Mouse (Mus musculus) kidney, postnatal 0 days (tissue): ENCODE measurements at regions not wholly inside any gene's neighbourhood (a gene's known extent, or its start where the extent isn't known, plus 50 kb on each side); places are given as distances from the start of the nearest gene placed in this dataset.

Source experiments
- ATAC-seq: fragments of 200-750 bp; cut with Nextera tagmentation; replicated peaks from 2 replicates; pipeline ENCODE4 v1.8.0; 2017; ENCODE audit warnings: low read depth, moderate number of reproducible peaks, moderate TSS enrichment, moderate library complexity; ENCODE audit not compliant: low FRiP score
- DNase-seq: peaks from one replicate; pipeline ENCODE4 v3.0.0-alpha.2; 2016; ENCODE audit warnings: low spot score
- H3K27ac ChIP-seq: fragments of 300-500 bp; sonication (generic); 2 replicates; pipeline ENCODE4 v1.5.1; 2014; ENCODE audit warnings: mild to moderate bottlenecking
- H3K27me3 ChIP-seq: fragments of 300-500 bp; sonication (generic); 2 replicates; pipeline ENCODE4 v1.6.1; 2014; ENCODE audit warnings: low read length, mixed read lengths; ENCODE audit not compliant: insufficient read depth
- H3K36me3 ChIP-seq: fragments of 300-500 bp; sonication (generic); 2 replicates; pipeline ENCODE4 v1.6.1; 2014; ENCODE audit warnings: low read length, mixed read lengths; ENCODE audit not compliant: insufficient read depth
- H3K4me1 ChIP-seq: fragments of 300-500 bp; sonication (generic); replicated peaks from 2 replicates; pipeline ENCODE4 v1.6.1; 2014; ENCODE audit warnings: antibody characterized with exemption, low read length, mixed read lengths; ENCODE audit not compliant: insufficient read depth
- H3K4me2 ChIP-seq: fragments of 300-500 bp; sonication (generic); 2 replicates; pipeline ENCODE4 v1.6.1; 2014; ENCODE audit warnings: mild to moderate bottlenecking, low read length, moderate library complexity, mixed read lengths
- H3K4me3 ChIP-seq: fragments of 300-500 bp; sonication (generic); replicated peaks from 2 replicates; pipeline ENCODE4 v1.5.1; 2014; ENCODE audit warnings: low read depth, low read length
- H3K9ac ChIP-seq: fragments of 300-500 bp; sonication (generic); 2 replicates; pipeline ENCODE4 v1.6.1; 2014; ENCODE audit warnings: low read depth, low read length
- H3K9me3 ChIP-seq: fragments of 300-500 bp; sonication (generic); replicated peaks from 2 replicates; pipeline ENCODE4 v1.6.1; 2016; ENCODE audit warnings: low read length, inconsistent platforms, mixed read lengths
- CTCF ChIP-seq: IDR thresholded peaks from 2 replicates; pipeline ENCODE4 v1.5.1; 2016; ENCODE audit warnings: antibody characterized with exemption, low read depth, mild to moderate bottlenecking, moderate library complexity
- WGBS: fragments of 180-500 bp; shearing (Covaris S2); extraction: QIAGEN DNeasy Blood & Tissue Kit; methylation state at CpG from one replicate; pipeline ENCODE4 v1.1.7; 2014; 5-methylcytosine and 5-hydroxymethylcytosine counted together

GRCm38 (mm10) chr14:62035416-62035815 lies 257.0 kb upstream of the Rnaseh2b start:
- Histone ChIP-seq H3K27ac (no peak overlapping the region), H3K9me3 (no peaks in the 10 kb centered on the region), H3K4me3 (no peak overlapping the region), H3K4me1 (no peaks in the 10 kb centered on the region), H3K36me3 (no peaks in the 10 kb centered on the region), H3K9ac (no peak overlapping the region), H3K4me2 (no peak overlapping the region), H3K27me3 (no peaks in the 10 kb centered on the region)
- TF ChIP-seq CTCF = no peak
- 89% methylated on average over 3 of the region's 3 CpGs for WGBS
- ATAC-seq (no peak), DNase-seq (no peak)

GRCm38 (mm10) chr14:62037514-62037913 lies 254.9 kb upstream of the Rnaseh2b start:
- Histone ChIP-seq H3K9me3 (no peaks in the 10 kb centered on the region), H3K27me3 (no peaks in the 10 kb centered on the region), H3K9ac (no peak overlapping the region), H3K4me2 (no peak overlapping the region), H3K4me3 (no peak overlapping the region), H3K27ac (no peak overlapping the region), H3K4me1 (no peaks in the 10 kb centered on the region), H3K36me3 (no peaks in the 10 kb centered on the region)
- WGBS = 75% methylated on average over 1 of the region's 1 CpGs
- no peak for ATAC-seq
- no peak for TF ChIP-seq CTCF
- no peak for DNase-seq

GRCm38 (mm10) chr14:62037917-62038316 lies 254.5 kb upstream of the Rnaseh2b start:
- Histone ChIP-seq H3K9me3 (no peaks in the 10 kb centered on the region), H3K27ac (no peak overlapping the region), H3K4me1 (no peaks in the 10 kb centered on the region), H3K9ac (no peak overlapping the region), H3K4me3 (no peak overlapping the region), H3K36me3 (no peaks in the 10 kb centered on the region), H3K27me3 (no peaks in the 10 kb centered on the region), H3K4me2 (no peak overlapping the region)
- WGBS = 86% methylated on average over 5 of the region's 5 CpGs
- ATAC-seq = no peak
- DNase-seq = no peak
- TF ChIP-seq CTCF = no peak

DNA sequence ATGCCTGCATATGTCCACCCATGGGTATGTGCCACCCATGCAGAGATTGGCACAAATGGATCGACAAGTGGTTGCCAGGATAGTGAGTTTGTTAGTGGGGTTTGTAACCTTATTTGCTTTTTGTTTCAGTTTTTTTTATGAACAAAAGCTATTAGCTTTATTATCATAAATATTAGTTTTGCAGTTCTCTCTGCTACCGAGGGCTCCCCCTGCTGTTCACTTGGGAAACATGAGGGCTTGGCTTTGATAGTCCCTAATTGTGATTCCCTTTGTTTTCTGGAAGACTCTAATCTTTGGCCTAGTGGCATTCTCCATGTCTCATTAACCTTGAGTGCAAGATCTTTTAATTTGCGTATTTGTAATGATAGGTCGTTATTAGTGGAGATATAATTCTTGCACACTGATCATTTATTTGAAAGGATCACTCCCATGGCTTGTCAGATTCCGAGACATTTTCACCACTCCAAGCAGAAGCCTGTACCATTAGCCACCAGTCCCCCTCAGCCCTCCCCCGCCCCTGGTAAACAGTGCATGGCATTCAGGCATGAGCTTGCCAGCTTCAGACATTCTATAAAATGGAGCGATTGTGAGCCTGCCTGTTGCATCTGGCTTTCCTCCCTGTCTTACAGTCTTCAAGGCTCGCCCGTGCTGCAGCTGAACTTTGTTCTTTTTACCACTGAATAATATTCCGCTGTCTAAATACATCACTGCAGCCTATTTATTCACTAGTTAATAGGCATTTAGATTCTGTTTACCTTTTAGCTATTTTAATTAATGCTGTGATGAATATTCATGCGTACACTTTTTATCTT lies 249.9 kb upstream of the Rnaseh2b start:
- peak; percentile 81 for TF ChIP-seq CTCF
- no peak overlapping the region for H3K4me3 ChIP-seq
- ATAC-seq (no peak), DNase-seq (peak; percentile 81)
- H3K27me3 ChIP-seq = no peaks in the 10 kb centered on the region
- no peak overlapping the region for H3K4me2 ChIP-seq
- H3K9ac ChIP-seq = no peak overlapping the region
- no peaks in the 10 kb centered on the region for H3K4me1 ChIP-seq
- no peak overlapping the region for H3K27ac ChIP-seq
- no peaks in the 10 kb centered on the region for H3K9me3 ChIP-seq
- WGBS = 57% methylated on average over 11 of the region's 11 CpGs
- H3K36me3 ChIP-seq = no peaks in the 10 kb centered on the region

DNA sequence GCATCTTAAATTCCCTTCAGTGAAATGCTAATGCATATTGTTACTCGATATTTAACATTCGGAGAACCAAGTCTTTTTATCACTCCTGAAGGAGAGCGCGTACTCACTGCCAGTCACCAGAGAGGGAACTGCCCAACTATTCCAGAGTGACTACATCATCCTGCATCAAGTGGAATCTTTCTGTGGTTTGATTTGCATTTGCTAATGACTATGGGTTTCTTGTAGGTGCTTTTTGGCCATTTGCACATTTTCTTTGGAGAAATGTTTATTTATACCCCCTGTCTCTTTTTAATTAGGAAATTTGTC lies 249.3 kb upstream of the Rnaseh2b start:
- H3K36me3 ChIP-seq = no peaks in the 10 kb centered on the region

GRCm38 (mm10) chr14:62050941-62051340 lies 241.4 kb upstream of the Rnaseh2b start:
- H3K36me3 ChIP-seq = no peaks in the 10 kb centered on the region
- H3K27ac ChIP-seq = no peak overlapping the region
- TF ChIP-seq CTCF = no peak
- no peaks in the 10 kb centered on the region for H3K27me3 ChIP-seq
- no peak for DNase-seq
- no peaks in the 10 kb centered on the region for H3K9me3 ChIP-seq
- H3K9ac ChIP-seq = no peak overlapping the region
- no peak overlapping the region for H3K4me2 ChIP-seq
- H3K4me3 ChIP-seq = no peak overlapping the region
- H3K4me1 ChIP-seq = no peaks in the 10 kb centered on the region
- no peak for ATAC-seq
- 87% methylated on average over 6 of the region's 6 CpGs for WGBS

More for the DNA sequence above, 249.3 kb upstream of the Rnaseh2b start:
- DNase-seq (no peak), ATAC-seq (no peak)
- no peak for TF ChIP-seq CTCF
- H3K9ac ChIP-seq = no peak overlapping the region
- WGBS = 92% methylated on average over 4 of the region's 4 CpGs
- H3K9me3 ChIP-seq = no peaks in the 10 kb centered on the region
- no peaks in the 10 kb centered on the region for H3K27me3 ChIP-seq
- no peak overlapping the region for H3K4me2 ChIP-seq
- H3K27ac ChIP-seq = no peak overlapping the region
- no peaks in the 10 kb centered on the region for H3K4me1 ChIP-seq
- no peak overlapping the region for H3K4me3 ChIP-seq

GRCm38 (mm10) chr14:62051923-62052322 lies 240.5 kb upstream of the Rnaseh2b start:
- H3K27ac ChIP-seq = no peak overlapping the region
- H3K4me2 ChIP-seq = no peak overlapping the region

More at GRCm38 (mm10) chr14:62051923-62052322, 240.5 kb upstream of the Rnaseh2b start:
- H3K36me3 ChIP-seq = no peaks in the 10 kb centered on the region
- 35% methylated on average over 1 of the region's 1 CpGs for WGBS
- DNase-seq (peak; percentile 71), ATAC-seq (no peak)
- H3K27me3 ChIP-seq = no peaks in the 10 kb centered on the region
- TF ChIP-seq CTCF = no peak
- H3K9me3 ChIP-seq = no peaks in the 10 kb centered on the region
- H3K4me1 ChIP-seq = no peaks in the 10 kb centered on the region
- no peak overlapping the region for H3K4me3 ChIP-seq
- no peak overlapping the region for H3K9ac ChIP-seq
